Mouse (Mus musculus) brain, embryonic 14.5 days (tissue): Measurements from ENCODE around the gene Bpifb4.

ENCODE experiments used
- CTCF ChIP-seq: fragments of 200-500 bp; IDR thresholded peaks from 2 replicates; pipeline ENCODE4 v1.5.1; 2012; ENCODE audit warnings: inconsistent platforms, mild to moderate bottlenecking, moderate library complexity, borderline replicate concordance; ENCODE audit not compliant: insufficient read depth, insufficient read length; ENCODE audit errors: extremely low read depth
- POLR2A ChIP-seq: fragments of 200-500 bp; IDR thresholded peaks from 2 replicates; pipeline ENCODE4 v1.6.1; 2012; ENCODE audit warnings: mild to moderate bottlenecking, inconsistent platforms, borderline replicate concordance; ENCODE audit not compliant: poor library complexity, insufficient read depth, insufficient read length, severe bottlenecking; ENCODE audit errors: extremely low read depth

- TF ChIP-seq CTCF (no peak), POLR2A (no peak)
Measured at GRCm38 (mm10) chr2:153944567-153944966, 6.6 kb downstream of the Bpifb4 start.
